Mouse (Mus musculus): Measurements from ENCODE around the gene Nck2. TPM values are rescaled to one million over a fixed set of nuclear protein-coding genes. Genes with fewer than 3 reads are reported as not detected.

Nck2 gene
- polyA plus RNA-seq, 1 experiment: 39.1 TPM

- H3K4me1 ChIP-seq (ENCODE audit: control insufficient read depth, insufficient read depth, low read length): peaks cover 5% of the 10 kb centered on the region
- no peak overlapping the region for H3K4me3 ChIP-seq (replicated peaks; ENCODE audit: extremely low read depth, low read depth, low read length)
- 90% methylated on average over 8 of the region's 8 CpGs for WGBS
- TF ChIP-seq POLR2A (IDR thresholded peaks at IDR 0.05; ENCODE audit: borderline replicate concordance, extremely low read depth, low read depth, low read length) (no peak), CTCF (IDR thresholded peaks at IDR 0.05; ENCODE audit: insufficient read depth, low read length) (no peak)
- no peak for DNase-seq
Measured at GRCm38 (mm10) chr1:43491506-43492269, 47.3 kb downstream of the Nck2 start.

- TF ChIP-seq CTCF (IDR thresholded peaks at IDR 0.05; ENCODE audit: insufficient read depth, low read length) (no peak), POLR2A (IDR thresholded peaks at IDR 0.05; ENCODE audit: borderline replicate concordance, extremely low read depth, low read depth, low read length) (no peak)
- no peak for DNase-seq
- 88% methylated on average over 3 of the region's 3 CpGs for WGBS
- Histone ChIP-seq H3K4me1 (ENCODE audit: control insufficient read depth, insufficient read depth, low read length) (peaks cover 5% of the 10 kb centered on the region), H3K4me3 (replicated peaks; ENCODE audit: extremely low read depth, low read depth, low read length) (no peak overlapping the region)
Measured at GRCm38 (mm10) chr1:43492803-43493437, 48.5 kb downstream of the Nck2 start.

- WGBS: 54% methylated on average over 4 of the region's 4 CpGs
Measured at GRCm38 (mm10) chr1:43496051-43496450, 51.7 kb downstream of the Nck2 start.

GRCm38 (mm10) chr1:43496993-43497392 lies 52.6 kb downstream of the Nck2 start:
- no peak for DNase-seq
- WGBS: 79% methylated on average over 3 of the region's 3 CpGs

More at GRCm38 (mm10) chr1:43496051-43496450, 51.7 kb downstream of the Nck2 start:
- H3K4me3 ChIP-seq (replicated peaks; ENCODE audit: extremely low read depth, low read depth, low read length): no peak overlapping the region
- no peak for DNase-seq
- TF ChIP-seq POLR2A (IDR thresholded peaks at IDR 0.05; ENCODE audit: borderline replicate concordance, extremely low read depth, low read depth, low read length) (no peak), CTCF (IDR thresholded peaks at IDR 0.05; ENCODE audit: insufficient read depth, low read length) (no peak)
- no peaks in the 10 kb centered on the region; the same call in 1 of the 2 replicates for H3K4me1 ChIP-seq (ENCODE audit: control insufficient read depth, insufficient read depth, low read length)

GRCm38 (mm10) chr1:43497951-43498350 lies 53.6 kb downstream of the Nck2 start:
- Histone ChIP-seq H3K4me3 (replicated peaks; ENCODE audit: extremely low read depth, low read depth, low read length) (no peak overlapping the region), H3K4me1 (ENCODE audit: control insufficient read depth, insufficient read depth, low read length) (peaks cover 3% of the 10 kb centered on the region)
- TF ChIP-seq CTCF (IDR thresholded peaks at IDR 0.05; ENCODE audit: insufficient read depth, low read length): no peak
- TF ChIP-seq POLR2A (IDR thresholded peaks at IDR 0.05; ENCODE audit: borderline replicate concordance, extremely low read depth, low read depth, low read length): no peak
- 74% methylated on average over 6 of the region's 6 CpGs for WGBS
- no peak for DNase-seq

More at GRCm38 (mm10) chr1:43496993-43497392, 52.6 kb downstream of the Nck2 start:
- TF ChIP-seq CTCF (IDR thresholded peaks at IDR 0.05; ENCODE audit: insufficient read depth, low read length) (no peak), POLR2A (IDR thresholded peaks at IDR 0.05; ENCODE audit: borderline replicate concordance, extremely low read depth, low read depth, low read length) (no peak)
- H3K4me1 ChIP-seq (ENCODE audit: control insufficient read depth, insufficient read depth, low read length): no peaks in the 10 kb centered on the region; the same call in 1 of the 2 replicates
- H3K4me3 ChIP-seq (replicated peaks; ENCODE audit: extremely low read depth, low read depth, low read length): no peak overlapping the region

- TF ChIP-seq CTCF (IDR thresholded peaks at IDR 0.05; ENCODE audit: insufficient read depth, low read length) (no peak), POLR2A (IDR thresholded peaks at IDR 0.05; ENCODE audit: borderline replicate concordance, extremely low read depth, low read depth, low read length) (no peak)
- H3K4me3 ChIP-seq (replicated peaks; ENCODE audit: extremely low read depth, low read depth, low read length): no peak overlapping the region
- 69% methylated on average over 5 of the region's 5 CpGs for WGBS
- no peak for DNase-seq
- H3K4me1 ChIP-seq (ENCODE audit: control insufficient read depth, insufficient read depth, low read length): peaks cover 9% of the 10 kb centered on the region
Measured at GRCm38 (mm10) chr1:43500121-43500520, 55.7 kb downstream of the Nck2 start.

GRCm38 (mm10) chr1:43501143-43501919 lies 57.0 kb downstream of the Nck2 start:
- WGBS: 76% methylated on average over 6 of the region's 6 CpGs
- no peak for TF ChIP-seq CTCF (IDR thresholded peaks at IDR 0.05; ENCODE audit: insufficient read depth, low read length)
- TF ChIP-seq POLR2A (IDR thresholded peaks at IDR 0.05; ENCODE audit: borderline replicate concordance, extremely low read depth, low read depth, low read length): no peak
- DNase-seq: no peak
- Histone ChIP-seq H3K4me1 (ENCODE audit: control insufficient read depth, insufficient read depth, low read length) (peaks cover 9% of the 10 kb centered on the region), H3K4me3 (replicated peaks; ENCODE audit: extremely low read depth, low read depth, low read length) (no peak overlapping the region)

- Histone ChIP-seq H3K4me3 (replicated peaks; ENCODE audit: extremely low read depth, low read depth, low read length) (no peak overlapping the region), H3K4me1 (ENCODE audit: control insufficient read depth, insufficient read depth, low read length) (peaks cover 9% of the 10 kb centered on the region)
- WGBS: 57% methylated on average over 10 of the region's 10 CpGs
- DNase-seq: no peak
- TF ChIP-seq CTCF (IDR thresholded peaks at IDR 0.05; ENCODE audit: insufficient read depth, low read length): no peak
- TF ChIP-seq POLR2A (IDR thresholded peaks at IDR 0.05; ENCODE audit: borderline replicate concordance, extremely low read depth, low read depth, low read length): no peak
Measured at GRCm38 (mm10) chr1:43501920-43502791, 57.8 kb downstream of the Nck2 start.

Measured in lung, adult 2 months (tissue).